Mouse (Mus musculus): ENCODE results near the gene Ifitm2.

GRCm38 (mm10) chr7:140912293-140912692 is 43.5 kb downstream of the Ifitm2 start:
- no peak for TF ChIP-seq ZC3H11A (IDR thresholded peaks at IDR 0.05; ENCODE audit: borderline replicate concordance, low read depth, low read length)
- TF ChIP-seq HCFC1 (IDR thresholded peaks at IDR 0.05; ENCODE audit: borderline replicate concordance, insufficient read depth, low read length), result no peak
- no peak for TF ChIP-seq CHD2 (IDR thresholded peaks at IDR 0.05; ENCODE audit: low read depth, low read length)
